ENCODE assay signal across 11 mouse cellular contexts in genomic region chr17:79206563-79206962, GRCm38 (mm10).
DNase-seq lines count a peak whose midpoint lies in the region; TF ChIP-seq lines count a peak whose summit lies in the region.
"Had no signal": no experiment of that assay in that cellular context is flagged by ENCODE, and none has a peak within 500 bp of the region (broad histone marks: within the 10 kb centered on the region; RNA-seq: fewer than 3 reads in every experiment).

No protein-coding gene starts in this region.

- H3K27me3 ChIP-seq in kidney, adult 2 months (replicated peaks; ENCODE audit: control insufficient read depth, insufficient read depth, low read length), result no peaks in the 10 kb centered on the region
- no peaks in the 10 kb centered on the region for H3K27me3 ChIP-seq in splenic B cell, adult 2 months (ENCODE audit: control insufficient read depth, insufficient read depth, low read length, poor library complexity, severe bottlenecking)
- H3K27me3 ChIP-seq: heart, embryonic 13.5 days; hindbrain, embryonic 12.5 days; limb, embryonic 15.5 days had no signal

- 97% methylated on average over 1 of the region's 1 CpGs for WGBS in kidney, adult 2 months

- H3K36me3 ChIP-seq in kidney, adult 2 months (ENCODE audit: control insufficient read depth, insufficient read depth, low read length), result no peaks in the 10 kb centered on the region
- H3K36me3 ChIP-seq in splenic B cell, adult 2 months (ENCODE audit: control insufficient read depth, insufficient read depth, low read length, poor library complexity, severe bottlenecking), result no peaks in the 10 kb centered on the region
- H3K36me3 ChIP-seq: heart, embryonic 13.5 days; hindbrain, embryonic 12.5 days; limb, embryonic 15.5 days had no signal

- TF ChIP-seq CTCF in kidney, adult 2 months (conservative IDR thresholded peaks at IDR 0.05; ENCODE audit: insufficient read depth, insufficient read length, low read depth, low read length), result 0 out of 2 replicates have a peak, but pooled peaks have one; percentile 5

- TF ChIP-seq POLR2A in kidney, adult 2 months (IDR thresholded peaks at IDR 0.05; ENCODE audit: low read depth, low read length), result no peak

- H3K4me3 ChIP-seq in kidney, adult 2 months (ENCODE audit: insufficient read depth, low read depth, low read length), result no peak overlapping the region
- H3K4me3 ChIP-seq: heart, embryonic 13.5 days; hindbrain, embryonic 12.5 days; limb, embryonic 15.5 days had no signal

- H3K4me1 ChIP-seq in kidney, adult 2 months (ENCODE audit: control insufficient read depth, insufficient read depth, low read length), result no peaks in the 10 kb centered on the region
- H3K4me1 ChIP-seq: heart, embryonic 13.5 days; hindbrain, embryonic 12.5 days; limb, embryonic 15.5 days had no signal

- H3K27ac ChIP-seq in kidney, adult 2 months (ENCODE audit: insufficient read depth, low read depth, low read length), result no peak overlapping the region
- H3K27ac ChIP-seq: heart, embryonic 13.5 days; hindbrain, embryonic 12.5 days; limb, embryonic 15.5 days had no signal

- no peak for DNase-seq in kidney, adult 2 months
- no peak for DNase-seq in kidney, postnatal 14 days
- peak; percentile 7 for DNase-seq in retina, postnatal 1 day
- no peak for DNase-seq in retina, embryonic 14.5 days (ENCODE audit: low spot score)
- peak; percentile 46 for DNase-seq in NIH3T3 (ENCODE audit: low read depth)
- peak; percentile 45 for DNase-seq in splenic B cell, adult 2 months (ENCODE audit: low read depth, low spot score)
- DNase-seq in ovary, postnatal 14 days (ENCODE audit: low spot score), result no peak
- DNase-seq: adrenal gland, adult 2 months had no signal

Comparison
In these comparisons a context has a peak if more than half of its experiments do, and no peak if none do; other contexts are left out.
1. DNase-seq: peak in retina, postnatal 1 day (single experiment), NIH3T3 (single experiment) and splenic B cell, adult 2 months (single experiment); none in kidney, adult 2 months (single experiment), kidney, postnatal 14 days (single experiment), retina, embryonic 14.5 days (single experiment) and ovary, postnatal 14 days (single experiment).